30 mouse cellular contexts compared by ENCODE assay signal in genomic region chr2:21975547-21975946, GRCm38 (mm10).
DNase-seq lines count a peak whose midpoint lies in the region; ATAC-seq and TF ChIP-seq lines count a peak whose summit lies in the region.
"Had no signal": no experiment of that assay in that cellular context is flagged by ENCODE, and none has a peak within 500 bp of the region (broad histone marks: within the 10 kb centered on the region; RNA-seq: fewer than 3 reads in every experiment).

No protein-coding gene starts in this region.

- no peaks in the 10 kb centered on the region for H3K4me1 ChIP-seq in hindbrain, embryonic 13.5 days (replicated peaks)
- H3K4me1 ChIP-seq in hindbrain, postnatal 0 days (ENCODE audit: insufficient read depth, low read length) = no peaks in the 10 kb centered on the region
- H3K4me1 ChIP-seq in midbrain, embryonic 12.5 days = no peaks in the 10 kb centered on the region
- H3K4me1 ChIP-seq in midbrain, embryonic 16.5 days (ENCODE audit: control insufficient read depth, insufficient read depth, low read length) = no peaks in the 10 kb centered on the region
- no peaks in the 10 kb centered on the region for H3K4me1 ChIP-seq in neural tube, embryonic 14.5 days (ENCODE audit: control insufficient read depth, insufficient read depth, low read length)
- H3K4me1 ChIP-seq: embryonic facial prominence, embryonic 10.5 days; embryonic facial prominence, embryonic 13.5 days; forebrain, embryonic 12.5 days; forebrain, embryonic 15.5 days; heart, embryonic 15.5 days; hindbrain, embryonic 10.5 days had no signal

- no peaks in the 10 kb centered on the region for H3K9me3 ChIP-seq in hindbrain, embryonic 13.5 days
- no peaks in the 10 kb centered on the region for H3K9me3 ChIP-seq in hindbrain, postnatal 0 days (ENCODE audit: low read length)
- no peaks in the 10 kb centered on the region for H3K9me3 ChIP-seq in midbrain, embryonic 12.5 days
- H3K9me3 ChIP-seq in midbrain, embryonic 16.5 days (replicated peaks; ENCODE audit: control insufficient read depth, low read length, poor library complexity, severe bottlenecking) = no peaks in the 10 kb centered on the region
- no peaks in the 10 kb centered on the region for H3K9me3 ChIP-seq in neural tube, embryonic 14.5 days (ENCODE audit: control insufficient read depth, low read length)
- H3K9me3 ChIP-seq: embryonic facial prominence, embryonic 10.5 days; embryonic facial prominence, embryonic 13.5 days; forebrain, embryonic 12.5 days; forebrain, embryonic 15.5 days; G1E; heart, embryonic 12.5 days; heart, embryonic 15.5 days; hindbrain, embryonic 10.5 days had no signal

- no peaks in the 10 kb centered on the region for H3K27me3 ChIP-seq in hindbrain, embryonic 13.5 days
- no peaks in the 10 kb centered on the region for H3K27me3 ChIP-seq in hindbrain, postnatal 0 days (ENCODE audit: insufficient read depth, low read length)
- H3K27me3 ChIP-seq in midbrain, embryonic 12.5 days = no peaks in the 10 kb centered on the region
- no peaks in the 10 kb centered on the region for H3K27me3 ChIP-seq in midbrain, embryonic 16.5 days (ENCODE audit: control insufficient read depth, insufficient read depth, low read depth, low read length)
- H3K27me3 ChIP-seq in neural tube, embryonic 14.5 days (ENCODE audit: control insufficient read depth, insufficient read depth, low read length) = no peaks in the 10 kb centered on the region
- H3K27me3 ChIP-seq: CH12.LX; embryonic facial prominence, embryonic 13.5 days; forebrain, embryonic 12.5 days; forebrain, embryonic 15.5 days; heart, embryonic 12.5 days; heart, embryonic 15.5 days; Patski had no signal

- 54% methylated on average over 1 of the region's 1 CpGs for WGBS in hindbrain, embryonic 13.5 days
- 41% methylated on average over 1 of the region's 1 CpGs for WGBS in hindbrain, postnatal 0 days
- 41% methylated on average over 1 of the region's 1 CpGs for WGBS in midbrain, embryonic 12.5 days
- WGBS in midbrain, embryonic 16.5 days = 42% methylated on average over 1 of the region's 1 CpGs
- WGBS in neural tube, embryonic 14.5 days = 47% methylated on average over 1 of the region's 1 CpGs

- 0 out of 2 replicates have a peak overlapping the region, but pooled peaks have one; percentile 6 for H3K27ac ChIP-seq in hindbrain, embryonic 13.5 days
- H3K27ac ChIP-seq in hindbrain, postnatal 0 days = no peak overlapping the region
- no peak overlapping the region for H3K27ac ChIP-seq in midbrain, embryonic 12.5 days (replicated peaks)
- no peak overlapping the region for H3K27ac ChIP-seq in midbrain, embryonic 16.5 days (ENCODE audit: low read length)
- no peak overlapping the region for H3K27ac ChIP-seq in neural tube, embryonic 14.5 days (ENCODE audit: low read depth, low read length)
- H3K27ac ChIP-seq: embryonic facial prominence, embryonic 10.5 days; embryonic facial prominence, embryonic 13.5 days; forebrain, embryonic 12.5 days; forebrain, embryonic 15.5 days; heart, embryonic 15.5 days; hindbrain, embryonic 10.5 days had no signal

- peak; percentile 46; the same call in 1 of the 2 replicates for ATAC-seq in hindbrain, embryonic 13.5 days (ENCODE audit: low FRiP score)
- ATAC-seq in hindbrain, postnatal 0 days = no peak
- peak; percentile 21; the same call in 1 of the 2 replicates for ATAC-seq in midbrain, embryonic 12.5 days (ENCODE audit: low FRiP score, low read depth)
- no peak for ATAC-seq in midbrain, embryonic 16.5 days
- 0 out of 2 replicates have a peak, but pooled peaks have one; percentile 63 for ATAC-seq in neural tube, embryonic 14.5 days (ENCODE audit: low read depth)
- ATAC-seq: forebrain, embryonic 15.5 days; hindbrain, embryonic 16.5 days; inflammation-experienced regulatory T-cells, adult 6 months; Patski had no signal

- no peak overlapping the region for H3K4me2 ChIP-seq in hindbrain, embryonic 13.5 days
- no peak overlapping the region for H3K4me2 ChIP-seq in hindbrain, postnatal 0 days (ENCODE audit: low read depth, low read length)
- H3K4me2 ChIP-seq in midbrain, embryonic 12.5 days (replicated peaks) = no peak overlapping the region
- H3K4me2 ChIP-seq in midbrain, embryonic 16.5 days (ENCODE audit: low read length) = no peak overlapping the region
- H3K4me2 ChIP-seq in neural tube, embryonic 14.5 days (ENCODE audit: low read depth, low read length) = no peak overlapping the region
- H3K4me2 ChIP-seq: embryonic facial prominence, embryonic 13.5 days; forebrain, embryonic 12.5 days; forebrain, embryonic 15.5 days; heart, embryonic 12.5 days; heart, embryonic 15.5 days had no signal

- DNase-seq in hindbrain, postnatal 0 days (ENCODE audit: low spot score) = no peak
- no peak for DNase-seq in neural tube, embryonic 10.5 days (ENCODE audit: extremely low spot score, low spot score)
- DNase-seq: adrenal gland, postnatal 14 days; B cell, adult 2 months; cerebellum, adult 11-12 months; cerebellum, adult 8-10 months; cerebellum, postnatal 10 days; cerebellum, postnatal 36 days; embryo, embryonic 11 days; gastrocnemius, postnatal 25 days; heart, adult 18-20 months; heart, postnatal 10 days; heart, postnatal 36 days had no signal

- TF ChIP-seq CTCF in hindbrain, postnatal 0 days (IDR thresholded peaks at IDR 0.05; ENCODE audit: low read depth) = no peak

- no peaks in the 10 kb centered on the region for H3K36me3 ChIP-seq in hindbrain, embryonic 13.5 days
- no peaks in the 10 kb centered on the region for H3K36me3 ChIP-seq in hindbrain, postnatal 0 days (ENCODE audit: insufficient read depth, low read length)
- no peaks in the 10 kb centered on the region for H3K36me3 ChIP-seq in midbrain, embryonic 12.5 days
- H3K36me3 ChIP-seq in midbrain, embryonic 16.5 days (ENCODE audit: control insufficient read depth, insufficient read depth, low read length) = no peaks in the 10 kb centered on the region
- H3K36me3 ChIP-seq in neural tube, embryonic 14.5 days (ENCODE audit: control insufficient read depth, insufficient read depth, low read length) = no peaks in the 10 kb centered on the region
- H3K36me3 ChIP-seq: embryonic facial prominence, embryonic 10.5 days; embryonic facial prominence, embryonic 13.5 days; forebrain, embryonic 12.5 days; forebrain, embryonic 15.5 days; G1E; heart, embryonic 12.5 days; heart, embryonic 15.5 days; hindbrain, embryonic 10.5 days had no signal

- no peak overlapping the region for H3K9ac ChIP-seq in hindbrain, embryonic 13.5 days
- no peak overlapping the region for H3K9ac ChIP-seq in hindbrain, postnatal 0 days (replicated peaks; ENCODE audit: low read length)
- H3K9ac ChIP-seq in midbrain, embryonic 12.5 days (replicated peaks) = no peak overlapping the region
- no peak overlapping the region for H3K9ac ChIP-seq in midbrain, embryonic 16.5 days (ENCODE audit: low read depth, low read length)
- no peak overlapping the region for H3K9ac ChIP-seq in neural tube, embryonic 14.5 days (replicated peaks; ENCODE audit: low read depth, low read length)
- H3K9ac ChIP-seq: embryonic facial prominence, embryonic 13.5 days; forebrain, embryonic 12.5 days; forebrain, embryonic 15.5 days; heart, embryonic 12.5 days; heart, embryonic 15.5 days had no signal

- H3K4me3 ChIP-seq in hindbrain, embryonic 13.5 days = no peak overlapping the region
- no peak overlapping the region for H3K4me3 ChIP-seq in hindbrain, postnatal 0 days (ENCODE audit: low read length)
- H3K4me3 ChIP-seq in midbrain, embryonic 12.5 days = no peak overlapping the region
- no peak overlapping the region for H3K4me3 ChIP-seq in midbrain, embryonic 16.5 days (ENCODE audit: low read depth, low read length)
- H3K4me3 ChIP-seq in neural tube, embryonic 14.5 days (ENCODE audit: low read depth, low read length) = no peak overlapping the region
- H3K4me3 ChIP-seq: embryonic facial prominence, embryonic 10.5 days; embryonic facial prominence, embryonic 13.5 days; erythroblast, embryonic 14.5 days; forebrain, embryonic 12.5 days; forebrain, embryonic 15.5 days; heart, embryonic 12.5 days; heart, embryonic 15.5 days; hindbrain, embryonic 10.5 days had no signal

Comparison
In these comparisons a context has a peak if more than half of its experiments do, and no peak if none do; other contexts are left out.
1. ATAC-seq: peak in hindbrain, embryonic 13.5 days (single experiment), midbrain, embryonic 12.5 days (single experiment) and neural tube, embryonic 14.5 days (single experiment); none in hindbrain, postnatal 0 days (single experiment) and midbrain, embryonic 16.5 days (single experiment).